Mouse (Mus musculus): ENCODE measurements at regions not wholly inside any gene's neighbourhood (a gene's known extent, or its start where the extent isn't known, plus 50 kb on each side); places are given as distances from the start of the nearest gene placed in this dataset.

DNA sequence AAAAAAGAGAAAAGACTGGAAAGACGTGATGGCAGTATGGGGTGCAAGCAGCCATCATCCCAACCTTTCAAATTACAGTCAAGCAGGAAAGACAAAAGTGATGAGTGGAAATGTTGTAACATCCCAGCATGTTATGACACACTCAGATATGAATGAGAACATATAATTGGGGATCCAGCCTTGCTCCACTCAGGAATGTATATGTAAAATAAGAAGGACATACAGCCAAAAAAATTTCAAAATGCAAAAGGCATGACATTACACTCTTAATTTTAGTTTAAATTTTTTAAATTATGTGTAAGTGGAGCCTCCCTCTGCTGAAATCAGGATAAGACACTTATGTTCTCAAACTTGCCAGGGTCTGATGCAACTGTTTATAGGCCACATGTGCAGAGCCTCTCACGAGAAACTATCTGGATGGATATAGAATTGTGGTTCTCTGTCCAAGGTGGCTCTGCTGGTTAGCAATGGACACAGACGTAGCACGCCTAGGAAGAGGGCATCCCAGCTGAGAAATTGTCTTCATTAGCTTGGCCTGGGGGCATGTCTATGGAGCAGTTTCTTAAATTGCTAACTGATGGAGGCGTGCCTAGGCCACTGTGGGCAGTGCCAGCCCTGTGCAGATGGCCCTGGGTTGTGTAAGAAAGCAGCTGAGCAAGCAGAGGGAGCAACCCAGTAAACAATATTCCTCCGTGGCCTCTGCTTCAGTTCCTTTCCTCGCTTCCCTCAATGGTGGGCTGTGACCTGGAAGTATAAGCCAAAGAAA is 171.5 kb upstream of the Usp24 start:
- H3K9me3 ChIP-seq: peaks cover 3% of the 10 kb centered on the region; the same call in 1 of the 2 replicates
- H3K4me1 ChIP-seq: no peaks in the 10 kb centered on the region
- no peaks in the 10 kb centered on the region for H3K27me3 ChIP-seq (replicated peaks)
- no peak overlapping the region for H3K4me3 ChIP-seq (replicated peaks)
- H3K36me3 ChIP-seq (replicated peaks; ENCODE audit: low read length): no peaks in the 10 kb centered on the region
- TF ChIP-seq FLI1 (IDR thresholded peaks at IDR 0.05; ENCODE audit: low read length) (no peak), GATA1 (IDR thresholded peaks at IDR 0.05; ENCODE audit: borderline replicate concordance, low read length) (no peak)

DNA sequence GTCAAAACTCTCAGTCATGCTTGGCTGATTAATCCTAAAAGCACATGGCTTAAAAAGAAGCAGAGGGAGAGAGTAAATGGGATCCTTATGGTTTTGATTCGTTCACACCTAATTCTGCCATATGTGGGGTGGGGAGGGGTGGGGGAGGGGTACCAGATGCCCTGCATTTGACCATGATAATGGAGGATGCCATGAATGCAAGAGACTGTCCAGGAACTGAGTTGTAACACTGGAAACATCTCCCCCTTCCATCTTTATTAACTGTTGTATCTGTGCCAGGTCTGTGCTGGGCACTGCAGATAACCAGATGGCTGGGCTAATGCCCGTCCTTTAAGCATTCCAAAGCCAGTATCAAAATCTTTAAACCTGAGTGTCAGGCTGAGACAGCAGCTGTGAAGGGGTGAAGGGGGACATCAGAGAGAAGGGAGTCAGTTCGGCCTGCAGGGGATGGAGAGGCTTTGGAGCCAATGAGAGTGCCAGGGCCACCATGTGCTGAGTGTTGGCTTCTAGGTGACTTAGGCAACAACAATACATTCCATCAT is 169.0 kb upstream of the Usp24 start:
- H3K4me1 ChIP-seq: no peaks in the 10 kb centered on the region
- H3K27me3 ChIP-seq (replicated peaks): no peaks in the 10 kb centered on the region
- TF ChIP-seq FLI1 (IDR thresholded peaks at IDR 0.05; ENCODE audit: low read length) (no peak), GATA1 (IDR thresholded peaks at IDR 0.05; ENCODE audit: borderline replicate concordance, low read length) (no peak)
- no peaks in the 10 kb centered on the region for H3K36me3 ChIP-seq (replicated peaks; ENCODE audit: low read length)
- peaks cover 3% of the 10 kb centered on the region; the same call in 1 of the 2 replicates for H3K9me3 ChIP-seq
- H3K4me3 ChIP-seq (replicated peaks): no peak overlapping the region

GRCm38 (mm10) chr4:106148866-106149265 is 167.1 kb upstream of the Usp24 start:
- Histone ChIP-seq H3K9me3 (peaks cover 18% of the 10 kb centered on the region), H3K4me1 (no peaks in the 10 kb centered on the region), H3K36me3 (replicated peaks; ENCODE audit: low read length) (no peaks in the 10 kb centered on the region), H3K4me3 (replicated peaks) (no peak overlapping the region), H3K27me3 (replicated peaks) (no peaks in the 10 kb centered on the region)
- TF ChIP-seq FLI1 (IDR thresholded peaks at IDR 0.05; ENCODE audit: low read length) (no peak), GATA1 (IDR thresholded peaks at IDR 0.05; ENCODE audit: borderline replicate concordance, low read length) (no peak)

- H3K4me3 ChIP-seq (replicated peaks): no peak overlapping the region
- H3K4me1 ChIP-seq: no peaks in the 10 kb centered on the region
- no peaks in the 10 kb centered on the region for H3K36me3 ChIP-seq (replicated peaks; ENCODE audit: low read length)
- peaks cover 18% of the 10 kb centered on the region for H3K9me3 ChIP-seq
- H3K27me3 ChIP-seq (replicated peaks): no peaks in the 10 kb centered on the region
- TF ChIP-seq FLI1 (IDR thresholded peaks at IDR 0.05; ENCODE audit: low read length) (no peak), GATA1 (IDR thresholded peaks at IDR 0.05; ENCODE audit: borderline replicate concordance, low read length) (no peak)
Measured at GRCm38 (mm10) chr4:106149471-106150048, 166.5 kb upstream of the Usp24 start.

GRCm38 (mm10) chr4:106150775-106151174 is 165.2 kb upstream of the Usp24 start:
- no peaks in the 10 kb centered on the region for H3K27me3 ChIP-seq (replicated peaks)
- H3K9me3 ChIP-seq: peaks cover 15% of the 10 kb centered on the region
- no peaks in the 10 kb centered on the region for H3K4me1 ChIP-seq
- H3K36me3 ChIP-seq (replicated peaks; ENCODE audit: low read length): no peaks in the 10 kb centered on the region
- TF ChIP-seq GATA1 (IDR thresholded peaks at IDR 0.05; ENCODE audit: borderline replicate concordance, low read length): no peak
- H3K4me3 ChIP-seq (replicated peaks): no peak overlapping the region

DNA sequence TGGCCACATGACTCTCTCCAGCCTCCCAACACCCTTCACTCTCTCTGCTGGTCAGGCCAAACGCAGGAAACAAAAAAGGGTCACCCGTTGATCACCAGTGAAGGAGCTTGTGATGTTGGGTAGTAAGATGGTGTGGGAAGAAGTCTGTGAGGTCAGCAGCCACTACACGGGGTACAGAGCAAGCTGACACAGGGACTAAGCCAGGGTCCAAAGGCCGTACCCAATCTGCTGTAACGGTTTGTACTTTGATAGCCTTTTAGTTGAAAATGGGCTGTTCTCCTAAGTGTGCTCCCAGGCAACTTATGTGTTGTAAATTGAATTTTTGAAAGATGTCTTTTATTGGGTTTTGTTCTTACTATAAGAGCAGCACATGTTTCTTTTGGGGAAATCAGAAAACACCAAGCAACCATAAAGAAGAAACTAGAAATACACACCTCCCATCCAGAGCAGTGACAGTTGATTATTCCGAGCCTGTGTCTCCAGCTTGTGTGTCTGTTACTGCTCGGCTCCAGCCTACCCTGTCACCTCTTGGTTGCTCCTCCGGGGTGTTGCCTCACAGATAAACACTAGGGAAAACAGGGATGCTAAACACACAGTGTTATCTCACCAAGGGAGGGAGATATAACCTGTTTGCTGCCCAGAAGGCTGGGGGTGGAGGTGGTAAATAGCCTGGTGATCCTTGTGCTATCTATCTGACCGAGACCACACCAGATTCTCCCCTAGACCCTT is 158.4 kb upstream of the Usp24 start:
- Histone ChIP-seq H3K36me3 (replicated peaks; ENCODE audit: low read length) (no peaks in the 10 kb centered on the region), H3K9me3 (peaks cover 14% of the 10 kb centered on the region), H3K4me3 (replicated peaks) (no peak overlapping the region), H3K4me1 (no peaks in the 10 kb centered on the region), H3K27me3 (replicated peaks) (no peaks in the 10 kb centered on the region)
- no peak for TF ChIP-seq GATA1 (IDR thresholded peaks at IDR 0.05; ENCODE audit: borderline replicate concordance, low read length)
- TF ChIP-seq FLI1 (IDR thresholded peaks at IDR 0.05; ENCODE audit: low read length): no peak

- Histone ChIP-seq H3K4me1 (no peaks in the 10 kb centered on the region), H3K36me3 (replicated peaks; ENCODE audit: low read length) (no peaks in the 10 kb centered on the region), H3K4me3 (replicated peaks) (no peak overlapping the region), H3K27me3 (replicated peaks) (no peaks in the 10 kb centered on the region), H3K9me3 (peaks cover 6% of the 10 kb centered on the region)
- TF ChIP-seq GATA1 (IDR thresholded peaks at IDR 0.05; ENCODE audit: borderline replicate concordance, low read length): no peak
- TF ChIP-seq FLI1 (IDR thresholded peaks at IDR 0.05; ENCODE audit: low read length): no peak
Measured at GRCm38 (mm10) chr4:106161592-106161991, 154.4 kb upstream of the Usp24 start.

DNA sequence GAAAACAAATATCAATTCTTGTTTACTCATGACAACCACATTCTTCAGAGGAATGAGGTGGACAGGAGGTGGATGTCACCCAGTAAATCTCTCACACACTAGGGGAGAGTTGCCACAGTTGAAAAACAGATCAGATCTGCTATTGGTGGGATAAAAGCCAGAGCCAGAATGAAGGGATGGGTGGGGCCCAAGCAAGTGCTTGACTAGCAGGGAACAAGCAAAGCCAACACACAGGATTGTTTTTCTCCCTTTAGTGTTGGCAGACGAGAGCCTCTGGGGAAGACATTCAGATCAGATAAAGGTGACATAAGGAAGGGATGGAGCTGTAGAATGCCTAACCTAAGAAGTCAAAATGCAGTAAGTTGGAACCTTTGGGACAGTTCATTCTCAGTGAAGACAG is 153.5 kb upstream of the Usp24 start:
- TF ChIP-seq FLI1 (IDR thresholded peaks at IDR 0.05; ENCODE audit: low read length) (no peak), GATA1 (IDR thresholded peaks at IDR 0.05; ENCODE audit: borderline replicate concordance, low read length) (no peak)
- Histone ChIP-seq H3K27me3 (replicated peaks) (no peaks in the 10 kb centered on the region), H3K4me3 (replicated peaks) (no peak overlapping the region), H3K9me3 (peaks cover 10% of the 10 kb centered on the region), H3K4me1 (no peaks in the 10 kb centered on the region), H3K36me3 (replicated peaks; ENCODE audit: low read length) (peaks cover 3% of the 10 kb centered on the region)

- H3K36me3 ChIP-seq (replicated peaks; ENCODE audit: low read length): peaks cover 3% of the 10 kb centered on the region
- H3K9me3 ChIP-seq: peaks cover 10% of the 10 kb centered on the region
- H3K4me1 ChIP-seq: no peaks in the 10 kb centered on the region
- H3K4me3 ChIP-seq (replicated peaks): no peak overlapping the region
- H3K27me3 ChIP-seq (replicated peaks): no peaks in the 10 kb centered on the region
- no peak for TF ChIP-seq GATA1 (IDR thresholded peaks at IDR 0.05; ENCODE audit: borderline replicate concordance, low read length)
- TF ChIP-seq FLI1 (IDR thresholded peaks at IDR 0.05; ENCODE audit: low read length): no peak
Measured at GRCm38 (mm10) chr4:106163220-106163619, 152.8 kb upstream of the Usp24 start.

GRCm38 (mm10) chr4:106167716-106168115 is 148.3 kb upstream of the Usp24 start:
- Histone ChIP-seq H3K36me3 (replicated peaks; ENCODE audit: low read length) (peaks cover 14% of the 10 kb centered on the region), H3K27me3 (replicated peaks) (no peaks in the 10 kb centered on the region), H3K4me3 (replicated peaks) (no peak overlapping the region), H3K9me3 (peaks cover 13% of the 10 kb centered on the region), H3K4me1 (no peaks in the 10 kb centered on the region)
- TF ChIP-seq GATA1 (IDR thresholded peaks at IDR 0.05; ENCODE audit: borderline replicate concordance, low read length): no peak

Measured in megakaryocyte, embryonic 14.5 days (primary cell).